Mouse (Mus musculus) small intestine, adult 2 months (tissue): ENCODE measurements around the gene Sprr2d. TPM values are rescaled to one million over a fixed set of nuclear protein-coding genes. Genes with fewer than 3 reads are reported as not detected.

Experiments used
- H3K27ac ChIP-seq: fragments of 200-500 bp; 2 replicates; pipeline ENCODE4 v1.5.1; 2012; ENCODE audit warnings: low read depth, low read length, control low read depth, inconsistent platforms; ENCODE audit not compliant: insufficient read depth
- H3K27me3 ChIP-seq: fragments of 200-500 bp; 2 replicates; pipeline ENCODE4 v1.6.1; 2012; ENCODE audit warnings: mild to moderate bottlenecking, moderate library complexity, low read length, inconsistent platforms; ENCODE audit not compliant: control insufficient read depth, insufficient read depth
- H3K36me3 ChIP-seq: fragments of 200-500 bp; 2 replicates; pipeline ENCODE4 v1.6.1; 2012; ENCODE audit warnings: mild to moderate bottlenecking, low read length, control low read depth, inconsistent platforms; ENCODE audit not compliant: control insufficient read depth, insufficient read depth
- H3K4me1 ChIP-seq: fragments of 200-500 bp; 2 replicates; pipeline ENCODE4 v1.6.1; 2012; ENCODE audit warnings: low read length, inconsistent platforms, mixed read lengths; ENCODE audit not compliant: control insufficient read depth, insufficient read depth, insufficient read length
- H3K4me3 ChIP-seq: fragments of 200-500 bp; 2 replicates; pipeline ENCODE4 v1.5.1; 2012; ENCODE audit warnings: low read depth, mild to moderate bottlenecking, control low read depth, inconsistent platforms, low read length, moderate library complexity
- CTCF ChIP-seq: fragments of 200-500 bp; IDR thresholded peaks from 2 replicates; pipeline ENCODE4 v1.5.1; 2012; ENCODE audit warnings: low read depth, mild to moderate bottlenecking, control low read depth, inconsistent platforms, low read length, moderate library complexity, mixed read lengths; ENCODE audit not compliant: insufficient replicate concordance, insufficient read length; ENCODE audit errors: extremely low read depth
- POLR2A ChIP-seq: fragments of 200-500 bp; IDR thresholded peaks from 2 replicates; pipeline ENCODE4 v1.6.1; 2012; ENCODE audit warnings: low read depth, mild to moderate bottlenecking, control low read depth, inconsistent platforms, low read length, moderate library complexity
- WGBS: fragments of 180-500 bp; shearing (Covaris S2); methylation state at CpG from one replicate; pipeline ENCODE4 v1.1.7; 2018; 5-methylcytosine and 5-hydroxymethylcytosine counted together
- polyA plus RNA-seq: library from polyadenylated mRNA; depleted of rRNA; stranded (reverse); fragments of >200 nt; gene quantifications from 2 replicates; pipeline ENCODE4 v1.2.3, GENCODE M21; 2012; rRNA removed

The Sprr2d gene
- polyA plus RNA-seq, 1 experiment, result not detected

- TF ChIP-seq CTCF (no peak), POLR2A (no peak)
- Histone ChIP-seq H3K27me3 (no peaks in the 10 kb centered on the region), H3K4me1 (no peaks in the 10 kb centered on the region), H3K36me3 (no peaks in the 10 kb centered on the region), H3K27ac (no peak overlapping the region), H3K4me3 (no peak overlapping the region)
- 71% methylated on average over 2 of the region's 2 CpGs for WGBS
Measured at GRCm38 (mm10) chr3:92373613-92374012, 34.7 kb downstream of the Sprr2d start.

DNA sequence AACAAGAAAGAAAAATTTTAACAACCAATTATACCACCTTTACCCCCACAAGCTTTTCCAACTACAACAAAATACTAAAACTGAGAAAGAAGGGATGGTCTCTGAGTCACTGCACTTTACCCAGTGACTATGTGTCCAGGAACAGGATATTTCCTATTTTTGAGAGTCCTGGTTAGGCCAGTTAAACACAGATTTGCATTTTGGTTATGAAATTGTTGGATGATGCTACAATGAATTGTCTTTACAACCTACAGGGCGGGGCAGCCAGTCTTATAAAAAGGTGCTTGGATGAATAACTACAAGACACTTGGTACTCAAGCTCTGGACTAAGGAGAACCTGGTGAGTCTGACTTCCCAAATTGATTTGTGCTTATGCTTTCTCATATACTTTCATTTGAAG, 46.4 kb downstream of the Sprr2d start, which contains the start of gene Sprr2h:
Gene Sprr2h (plus strand): TSS at position 301 of the 400 bp plus-strand sequence.
- no peak within 1 kb of the TSS for H3K27ac ChIP-seq
- 78% methylated on average over 1 of the region's 1 CpGs for WGBS
- no peaks in the 10 kb centered on the region for H3K36me3 ChIP-seq
- TF ChIP-seq CTCF (no peak), POLR2A (no peak)
- H3K27me3 ChIP-seq, result no peaks in the 10 kb centered on the region
- H3K4me1 ChIP-seq, result no peaks in the 10 kb centered on the region
- H3K4me3 ChIP-seq, result no peak within 1 kb of the TSS

Other genes starting within 250 kb of the Sprr2d start
- gene Prr9, start 215.2 kb upstream of the Sprr2d start, polyA plus RNA-seq, result 0.10 TPM in 1 of 2 replicates, not detected in the other
- not detected in 2 replicates for gene Lelp1, start 196.4 kb upstream of the Sprr2d start, polyA plus RNA-seq
- gene Sprr2a1, start 123.3 kb upstream of the Sprr2d start, polyA plus RNA-seq, result 62.1 and 77.3 TPM in 2 replicates
- 35,085 and 54,275 TPM in 2 replicates for gene Sprr2a2, start 123.2 kb upstream of the Sprr2d start, polyA plus RNA-seq
- 208 and 247 TPM in 2 replicates for gene Sprr2a3, start 53.7 kb upstream of the Sprr2d start, polyA plus RNA-seq
- not detected in 2 replicates for gene Sprr2b, start 22.5 kb upstream of the Sprr2d start, polyA plus RNA-seq
- not detected in 2 replicates for gene Sprr2e, start 13.0 kb downstream of the Sprr2d start, polyA plus RNA-seq
- not detected in 2 replicates for gene Sprr2f, start 26.0 kb downstream of the Sprr2d start, polyA plus RNA-seq
- gene Sprr2h, start 46.5 kb downstream of the Sprr2d start, polyA plus RNA-seq, result not detected in 2 replicates
- not detected in 2 replicates for gene Sprr2i, start 68.9 kb downstream of the Sprr2d start, polyA plus RNA-seq
- not detected in 2 replicates for gene Sprr2j-ps, start 78.9 kb downstream of the Sprr2d start, polyA plus RNA-seq
- gene Gm9774, start 90.3 kb downstream of the Sprr2d start, polyA plus RNA-seq, result 3.7 and 8.0 TPM in 2 replicates
- gene Sprr2k, start 93.4 kb downstream of the Sprr2d start, polyA plus RNA-seq, result not detected in 2 replicates
- gene Sprr1b, start 99.6 kb downstream of the Sprr2d start, polyA plus RNA-seq, result not detected in 2 replicates
- 0.19 TPM in 1 of 2 replicates, not detected in the other for gene Sprr3, start 119.6 kb downstream of the Sprr2d start, polyA plus RNA-seq
- gene Sprr1a, start 146.8 kb downstream of the Sprr2d start, polyA plus RNA-seq, result 43.3 and 86.0 TPM in 2 replicates
- gene Sprr4, start 161.4 kb downstream of the Sprr2d start, polyA plus RNA-seq, result not detected in 2 replicates
- gene 2310046K23Rik, start 195.4 kb downstream of the Sprr2d start, polyA plus RNA-seq, result not detected in 2 replicates
- 0.34 TPM in 1 of 2 replicates, not detected in the other for gene Ivl, start 234.6 kb downstream of the Sprr2d start, polyA plus RNA-seq
- gene Smcp, start 249.9 kb downstream of the Sprr2d start, polyA plus RNA-seq, result 0.62 TPM in 1 of 2 replicates, not detected in the other